Mouse (Mus musculus): Measurements from ENCODE around the gene Aox3. TPM values are rescaled to one million over a fixed set of nuclear protein-coding genes. Genes with fewer than 3 reads are reported as not detected.

Aox3 gene
- polyA plus RNA-seq (2015; fragmentation: Nextera tagmentation; extraction: Ambion mirVana): 0.28 and 1.1 TPM in 2 replicates

DNA sequence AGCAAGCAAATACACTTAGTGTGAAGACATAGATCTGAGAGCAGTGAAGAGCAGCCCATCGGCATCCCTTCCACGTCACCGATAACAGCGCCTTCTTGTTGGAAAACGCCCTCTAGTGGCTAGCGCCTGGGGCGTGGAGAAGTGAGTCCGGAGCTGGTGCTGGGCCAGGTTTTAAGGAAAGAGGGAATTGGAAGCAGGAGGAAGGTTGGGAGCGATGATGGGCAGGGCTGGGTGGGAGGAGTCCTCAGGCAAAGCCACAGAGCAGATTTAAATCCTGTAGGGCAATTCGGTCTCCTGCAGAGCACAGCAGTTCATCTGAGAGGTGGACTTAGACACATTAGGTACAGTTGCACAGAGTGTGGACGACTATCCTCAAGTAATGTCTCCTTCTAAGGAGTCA, at the start of gene Aox3:
Aox3 (plus strand) TSS at position 251 of the 400 bp plus-strand sequence.

DNA sequence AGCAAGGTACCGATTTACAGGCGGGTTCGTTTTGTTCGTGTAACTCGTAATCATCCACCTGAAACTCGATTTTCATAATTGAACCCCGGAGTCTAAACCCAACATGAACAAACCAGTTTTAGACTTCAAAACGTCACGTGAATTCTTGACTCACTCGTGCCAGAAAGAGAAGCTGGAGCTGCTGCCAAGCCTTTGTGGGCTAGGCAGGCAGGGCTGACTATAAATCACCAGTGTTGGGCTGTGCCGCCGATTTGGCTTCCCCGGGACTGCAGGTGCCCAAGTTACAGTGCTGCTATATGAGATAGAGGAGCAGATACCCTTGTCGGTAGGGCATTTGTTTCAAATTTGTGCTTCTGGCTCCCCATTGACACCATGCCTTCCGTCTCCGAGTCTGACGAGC, 97.3 kb downstream of the Aox3 start, which contains the start of gene Aox4:
Aox4 (plus strand) TSS at position 195 of the 400 bp plus-strand sequence.

Other genes with a start within 250 kb of the Aox3 start
- 2.1 and 2.2 TPM in 2 replicates for gene Sgo2a, start 117.2 kb upstream of the Aox3 start, polyA plus RNA-seq (2015; fragmentation: Nextera tagmentation; extraction: Ambion mirVana)
- gene Kctd18, start 94.2 kb upstream of the Aox3 start, polyA plus RNA-seq (2015; fragmentation: Nextera tagmentation; extraction: Ambion mirVana): 20.3 and 21.7 TPM in 2 replicates
- gene Aox1, start 83.2 kb upstream of the Aox3 start, polyA plus RNA-seq (2015; fragmentation: Nextera tagmentation; extraction: Ambion mirVana): 0.68 and 0.72 TPM in 2 replicates
- gene Aox4, start 97.3 kb downstream of the Aox3 start, polyA plus RNA-seq (2015; fragmentation: Nextera tagmentation; extraction: Ambion mirVana): 0.35 and 0.87 TPM in 2 replicates
- 0.05 TPM in 1 of 2 replicates, not detected in the other for gene Aox2, start 165.2 kb downstream of the Aox3 start, polyA plus RNA-seq (2015; fragmentation: Nextera tagmentation; extraction: Ambion mirVana)